Mouse (Mus musculus) intestine, embryonic 15.5 days (tissue): ENCODE data around the gene Magix. TPM values are rescaled to one million over a fixed set of nuclear protein-coding genes. Genes with fewer than 3 reads are reported as not detected.

Source experiments
- ATAC-seq: fragments of 200-750 bp; cut with Nextera tagmentation; 2 replicates; pipeline ENCODE4 v1.8.0; 2017; ENCODE audit warnings: moderate TSS enrichment, moderate library complexity
- H3K27ac ChIP-seq: fragments of 300-500 bp; sonication (generic); 2 replicates; pipeline ENCODE4 v1.5.1; 2015; ENCODE audit warnings: mild to moderate bottlenecking, inconsistent platforms
- H3K27me3 ChIP-seq: fragments of 300-500 bp; sonication (generic); replicated peaks from 2 replicates; pipeline ENCODE4 v1.6.1; 2015; ENCODE audit warnings: inconsistent platforms
- H3K36me3 ChIP-seq: fragments of 300-500 bp; sonication (generic); 2 replicates; pipeline ENCODE4 v1.6.1; 2015; ENCODE audit warnings: inconsistent platforms
- H3K4me1 ChIP-seq: fragments of 300-500 bp; sonication (generic); replicated peaks from 2 replicates; pipeline ENCODE4 v1.6.1; 2015; ENCODE audit warnings: inconsistent platforms
- H3K4me2 ChIP-seq: fragments of 300-500 bp; sonication (generic); replicated peaks from 2 replicates; pipeline ENCODE4 v1.6.1; 2015; ENCODE audit warnings: mild to moderate bottlenecking, inconsistent platforms
- H3K4me3 ChIP-seq: fragments of 300-500 bp; sonication (generic); replicated peaks from 2 replicates; pipeline ENCODE4 v1.5.1; 2015; ENCODE audit warnings: inconsistent platforms
- H3K9ac ChIP-seq: fragments of 300-500 bp; sonication (generic); 2 replicates; pipeline ENCODE4 v1.6.1; 2015; ENCODE audit warnings: inconsistent platforms
- H3K9me3 ChIP-seq: fragments of 300-500 bp; sonication (generic); 2 replicates; pipeline ENCODE4 v1.6.1; 2016; ENCODE audit warnings: inconsistent platforms
- WGBS: fragments of 180-500 bp; shearing (Covaris S2); methylation state at CpG from one replicate; pipeline ENCODE4 v1.1.7; 2015; 5-methylcytosine and 5-hydroxymethylcytosine counted together
- polyA plus RNA-seq: library from polyadenylated mRNA; unstranded; fragments of >200 nt; fragmentation: Nextera tagmentation; extraction: Ambion mirVana; gene quantifications from 2 replicates; pipeline ENCODE4 v1.2.1, GENCODE M21; 2015

Magix gene
- polyA plus RNA-seq, 1 experiment from 2014 or later = 0.57 TPM

DNA sequence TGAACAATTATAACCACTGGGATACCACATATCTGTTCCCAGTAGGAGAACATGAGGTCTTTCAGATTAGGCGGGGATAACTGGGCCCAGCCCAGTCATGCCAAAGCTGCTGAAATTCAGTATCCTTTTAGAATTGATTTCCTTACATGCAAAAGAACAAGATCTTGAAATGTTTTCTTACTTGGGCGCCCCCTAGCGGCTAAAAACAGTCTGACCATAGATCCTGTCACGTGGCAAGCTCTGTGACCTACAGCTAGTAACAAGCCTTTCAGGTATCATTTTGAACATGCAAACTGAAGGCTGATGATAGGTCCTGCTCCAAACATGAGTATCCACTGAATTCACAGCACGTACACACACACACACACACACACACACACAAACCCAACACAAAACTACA is 35.7 kb downstream of the Magix start:
- Histone ChIP-seq H3K4me3 (no peak overlapping the region), H3K36me3 (no peaks in the 10 kb centered on the region), H3K9ac (no peak overlapping the region), H3K9me3 (no peaks in the 10 kb centered on the region), H3K27ac (no peak overlapping the region), H3K4me2 (no peak overlapping the region), H3K4me1 (no peaks in the 10 kb centered on the region), H3K27me3 (0 out of 2 replicates have a peak, but pooled peaks cover 2% of the 10 kb centered on the region)
- 12% methylated on average over 5 of the region's 5 CpGs for WGBS
- no peak for ATAC-seq

DNA sequence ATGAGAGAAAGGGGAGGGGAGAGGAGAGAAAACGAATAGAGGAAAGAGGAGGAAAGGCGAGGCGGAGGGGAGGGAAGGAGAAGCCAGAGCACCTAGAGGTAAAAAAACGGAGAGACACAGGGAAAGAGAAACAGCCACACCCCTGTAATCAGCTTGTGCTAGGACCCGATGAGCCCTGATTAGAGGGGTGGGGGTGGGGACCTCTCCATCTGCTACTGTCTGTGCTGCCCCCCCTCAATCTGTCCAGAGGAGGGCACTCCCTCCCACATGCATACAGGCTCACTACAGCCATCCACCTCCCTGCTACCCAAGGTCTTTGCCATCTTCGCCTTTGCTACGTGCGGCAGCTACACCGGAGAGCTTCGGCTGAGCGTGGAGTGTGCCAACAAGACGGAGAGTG is 40.3 kb downstream of the Magix start:
- Histone ChIP-seq H3K9me3 (no peaks in the 10 kb centered on the region), H3K36me3 (no peaks in the 10 kb centered on the region), H3K4me3 (no peak overlapping the region), H3K27me3 (0 out of 2 replicates have a peak, but pooled peaks cover 2% of the 10 kb centered on the region), H3K9ac (no peak overlapping the region), H3K4me2 (no peak overlapping the region), H3K4me1 (no peaks in the 10 kb centered on the region), H3K27ac (no peak overlapping the region)
- WGBS = 37% methylated on average over 12 of the region's 12 CpGs
- ATAC-seq = no peak

GRCm38 (mm10) chrX:7639536-7640325 is 41.3 kb downstream of the Magix start:
- H3K9ac ChIP-seq = no peak overlapping the region
- 0 out of 2 replicates have a peak, but pooled peaks cover 2% of the 10 kb centered on the region for H3K27me3 ChIP-seq
- WGBS = 26% methylated on average over 13 of the region's 13 CpGs
- no peak for ATAC-seq
- H3K36me3 ChIP-seq = no peaks in the 10 kb centered on the region
- no peak overlapping the region for H3K27ac ChIP-seq
- no peaks in the 10 kb centered on the region for H3K4me1 ChIP-seq
- no peak overlapping the region for H3K4me3 ChIP-seq
- H3K9me3 ChIP-seq = no peaks in the 10 kb centered on the region
- no peak overlapping the region for H3K4me2 ChIP-seq

DNA sequence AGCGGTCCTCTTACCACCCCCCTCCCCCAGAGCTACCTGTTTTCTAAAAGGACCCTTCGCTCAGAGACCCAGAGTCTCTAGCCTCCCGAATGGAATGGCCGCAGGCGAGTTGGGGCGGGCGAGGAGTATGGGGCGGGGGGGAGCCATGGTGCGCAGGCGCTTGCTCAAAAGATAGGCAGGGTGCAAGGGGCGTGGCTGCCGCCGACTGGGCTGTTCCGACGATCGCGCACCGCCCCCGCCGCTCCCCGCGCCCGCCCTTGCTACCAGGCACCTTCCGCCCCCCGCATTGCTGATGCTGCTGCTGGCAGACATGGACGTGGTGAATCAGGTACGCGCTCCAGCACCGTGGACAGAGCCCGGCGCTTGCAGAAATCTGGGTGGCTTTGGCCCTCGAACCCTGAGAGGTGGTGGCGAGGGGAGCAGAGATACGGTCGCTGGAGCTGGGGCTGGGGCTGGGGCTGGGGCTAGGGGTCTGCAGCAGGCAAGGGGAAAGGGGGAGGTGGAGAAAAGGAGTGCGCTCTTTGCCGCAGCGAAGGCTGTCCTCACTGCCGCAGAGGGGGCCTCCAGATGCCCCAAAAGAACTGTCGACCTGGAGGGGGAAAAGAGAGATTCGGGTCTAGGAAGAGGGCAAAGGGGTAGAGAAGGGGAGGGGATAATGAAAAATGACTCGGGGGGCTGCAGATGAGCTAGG is 42.5 kb downstream of the Magix start, which contains the start of gene Syp:
Syp (plus strand) TSS at position 71 of the 691 bp plus-strand sequence.
- 0 out of 2 replicates have a peak, but pooled peaks cover 2% of the 10 kb centered on the region for H3K27me3 ChIP-seq
- H3K4me3 ChIP-seq = peak within 1 kb of the TSS; percentile 20
- H3K4me2 ChIP-seq = peak within 1 kb of the TSS; percentile 51
- no peak within 1 kb of the TSS for H3K27ac ChIP-seq
- H3K4me1 ChIP-seq = no peaks in the 10 kb centered on the region
- 21% methylated on average over 35 of the region's 42 CpGs for WGBS
- no peaks in the 10 kb centered on the region for H3K36me3 ChIP-seq
- peak; percentile 90 for ATAC-seq
- H3K9me3 ChIP-seq = no peaks in the 10 kb centered on the region
- no peak within 1 kb of the TSS for H3K9ac ChIP-seq

GRCm38 (mm10) chrX:7635101-7635500 is 46.0 kb downstream of the Magix start:
- H3K4me2 ChIP-seq = no peak overlapping the region
- H3K27ac ChIP-seq = no peak overlapping the region
- H3K27me3 ChIP-seq = no peaks in the 10 kb centered on the region
- no peaks in the 10 kb centered on the region for H3K36me3 ChIP-seq
- H3K4me3 ChIP-seq = no peak overlapping the region
- 68% methylated on average over 3 of the region's 3 CpGs for WGBS
- no peaks in the 10 kb centered on the region for H3K4me1 ChIP-seq
- no peak for ATAC-seq
- no peak overlapping the region for H3K9ac ChIP-seq
- no peaks in the 10 kb centered on the region for H3K9me3 ChIP-seq

DNA sequence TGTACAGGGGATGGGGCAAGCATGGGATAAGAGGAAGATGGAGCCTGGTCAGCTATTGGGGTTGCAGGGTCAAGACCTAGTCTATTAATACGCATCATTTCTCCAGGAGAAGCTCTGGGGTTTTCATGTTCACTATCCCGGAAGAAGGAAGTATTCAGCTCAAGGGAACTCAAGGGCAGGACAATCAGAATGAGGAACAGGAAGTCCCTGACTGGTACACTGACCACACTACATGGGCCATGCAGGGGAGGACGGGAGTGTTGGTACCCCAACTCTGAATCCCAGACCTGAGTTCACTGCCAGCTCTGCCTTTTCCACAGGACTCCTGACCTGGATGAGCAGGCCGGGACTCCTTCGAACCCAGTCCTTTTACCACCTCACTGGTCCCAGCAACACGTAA is 48.5 kb downstream of the Magix start:
- H3K9ac ChIP-seq = no peak overlapping the region

More for the DNA sequence above, 48.5 kb downstream of the Magix start:
- ATAC-seq = no peak
- Histone ChIP-seq H3K9me3 (no peaks in the 10 kb centered on the region), H3K4me1 (no peaks in the 10 kb centered on the region), H3K27ac (no peak overlapping the region), H3K4me3 (no peak overlapping the region), H3K27me3 (no peaks in the 10 kb centered on the region), H3K36me3 (no peaks in the 10 kb centered on the region), H3K4me2 (no peak overlapping the region)
- 88% methylated on average over 6 of the region's 6 CpGs for WGBS

Other genes with a start within 250 kb of the Magix start
- gene Foxp3, start 107.6 kb downstream of the Magix start, polyA plus RNA-seq = not detected in 2 replicates
- 1.3 and 1.5 TPM in 2 replicates for gene Ppp1r3f, start 107.0 kb downstream of the Magix start, polyA plus RNA-seq
- gene Ccdc22, start 75.7 kb downstream of the Magix start, polyA plus RNA-seq = 31.2 and 31.4 TPM in 2 replicates
- gene Cacna1f, start 74.2 kb downstream of the Magix start, polyA plus RNA-seq = 0.04 TPM in 1 of 2 replicates, not detected in the other
- 6.3 and 6.5 TPM in 2 replicates for gene Syp, start 42.8 kb downstream of the Magix start, polyA plus RNA-seq
- 6.6 and 6.8 TPM in 2 replicates for gene Prickle3, start 24.0 kb downstream of the Magix start, polyA plus RNA-seq
- 198 and 212 TPM in 2 replicates for gene Plp2, start 9.9 kb downstream of the Magix start, polyA plus RNA-seq
- 27.6 and 31.8 TPM in 2 replicates for gene Gpkow, start 15.9 kb upstream of the Magix start, polyA plus RNA-seq
- gene Wdr45, start 33.1 kb upstream of the Magix start, polyA plus RNA-seq = 25.0 and 27.5 TPM in 2 replicates
- gene Gm45208, start 41.0 kb upstream of the Magix start, polyA plus RNA-seq = not detected in 2 replicates
- 60.3 and 61.4 TPM in 2 replicates for gene Praf2, start 47.2 kb upstream of the Magix start, polyA plus RNA-seq
- gene Ccdc120, start 69.7 kb upstream of the Magix start, polyA plus RNA-seq = 12.4 TPM in 2 replicates
- gene Tfe3, start 81.3 kb upstream of the Magix start, polyA plus RNA-seq = 23.0 and 23.9 TPM in 2 replicates
- 35.4 and 35.5 TPM in 2 replicates for gene Gripap1, start 108.5 kb upstream of the Magix start, polyA plus RNA-seq
- 1.5 and 2.1 TPM in 2 replicates for gene Kcnd1, start 141.0 kb upstream of the Magix start, polyA plus RNA-seq
- 37.6 and 37.7 TPM in 2 replicates for gene Otud5, start 160.1 kb upstream of the Magix start, polyA plus RNA-seq
- gene Pim2, start 197.0 kb upstream of the Magix start, polyA plus RNA-seq = 11.3 and 12.6 TPM in 2 replicates
- gene Slc35a2, start 202.8 kb upstream of the Magix start, polyA plus RNA-seq = 36.5 and 39.5 TPM in 2 replicates
- 101 and 104 TPM in 2 replicates for gene Pqbp1, start 218.0 kb upstream of the Magix start, polyA plus RNA-seq
- gene Timm17b, start 218.1 kb upstream of the Magix start, polyA plus RNA-seq = 128 and 131 TPM in 2 replicates
- not detected in 2 replicates for gene Gm10491, start 226.6 kb upstream of the Magix start, polyA plus RNA-seq
- gene Gm10490, start 228.3 kb upstream of the Magix start, polyA plus RNA-seq = not detected in 2 replicates
- 14.2 and 14.4 TPM in 2 replicates for gene Pcsk1n, start 238.6 kb upstream of the Magix start, polyA plus RNA-seq
- not detected in 2 replicates for gene Eras, start 247.4 kb upstream of the Magix start, polyA plus RNA-seq